Mouse (Mus musculus): ENCODE results near the gene Cep164.

GRCm38 (mm10) chr9:45829107-45829506 is 616 bp upstream of the Cep164 start:
- peak; percentile 95 for TF ChIP-seq CTCF (IDR thresholded peaks at IDR 0.05; ENCODE audit: low read depth)
- TF ChIP-seq EP300 (IDR thresholded peaks at IDR 0.05; ENCODE audit: low read depth) = no peak
